ENCODE assay signal across 8 mouse cellular contexts in genomic region chr5:27841701-27842295, GRCm38 (mm10). TPM values are rescaled to one million over a fixed set of nuclear protein-coding genes. Genes with fewer than 3 reads are reported as not detected.
DNase-seq lines count a peak whose midpoint lies in the region; ATAC-seq lines count a peak whose summit lies in the region.

Htr5a (plus strand) TSS chr5:27842149.

- H3K27me3 ChIP-seq in hindbrain, embryonic 10.5 days (ENCODE audit: insufficient read depth, poor library complexity, severe bottlenecking) = peaks cover 28% of the 10 kb centered on the region
- peaks cover 7% of the 10 kb centered on the region for H3K27me3 ChIP-seq in neural tube, embryonic 11.5 days (ENCODE audit: control insufficient read depth, insufficient read depth, low read length)

- H3K4me3 ChIP-seq in hindbrain, embryonic 10.5 days = peak within 1 kb of the TSS; percentile 44
- peak within 1 kb of the TSS; percentile 26 for H3K4me3 ChIP-seq in neural tube, embryonic 11.5 days (ENCODE audit: low read depth, low read length)

- peak; percentile 10 for DNase-seq in lung, postnatal 10 days
- no peak for DNase-seq in lung, adult 18-20 months
- DNase-seq in embryo, embryonic 11.5 days (ENCODE audit: low read depth, low spot score) = peak; percentile 36
- DNase-seq in hindbrain, embryonic 10.5 days (ENCODE audit: low spot score) = peak; percentile 50
- DNase-seq in left cerebral cortex, adult 11 months (ENCODE audit: low spot score) = peak; percentile 45
- DNase-seq in neural tube, embryonic 11.5 days (ENCODE audit: low spot score) = peak; percentile 69
- DNase-seq in urinary bladder, postnatal 36 days (ENCODE audit: low spot score in 2 of 2) = no peak

- H3K36me3 ChIP-seq in hindbrain, embryonic 10.5 days = no peaks in the 10 kb centered on the region
- no peaks in the 10 kb centered on the region for H3K36me3 ChIP-seq in neural tube, embryonic 11.5 days (ENCODE audit: control insufficient read depth, insufficient read depth, low read length)

- H3K4me2 ChIP-seq in neural tube, embryonic 11.5 days (ENCODE audit: low read depth) = peak within 1 kb of the TSS; percentile 43

- WGBS in hindbrain, embryonic 10.5 days = 6% methylated on average over 25 of the region's 25 CpGs
- 5% methylated on average over 25 of the region's 25 CpGs for WGBS in neural tube, embryonic 11.5 days

- peak within 1 kb of the TSS; percentile 42 for H3K9ac ChIP-seq in neural tube, embryonic 11.5 days (ENCODE audit: low read length)

- no peak within 1 kb of the TSS; the same call in 1 of the 2 replicates for H3K27ac ChIP-seq in hindbrain, embryonic 10.5 days
- no peak within 1 kb of the TSS for H3K27ac ChIP-seq in neural tube, embryonic 11.5 days (ENCODE audit: low read depth, low read length)

- H3K4me1 ChIP-seq in hindbrain, embryonic 10.5 days (replicated peaks) = peaks cover 8% of the 10 kb centered on the region
- H3K4me1 ChIP-seq in neural tube, embryonic 11.5 days (ENCODE audit: control insufficient read depth, insufficient read depth, low read length) = no peaks in the 10 kb centered on the region

- H3K9me3 ChIP-seq in hindbrain, embryonic 10.5 days = no peaks in the 10 kb centered on the region
- H3K9me3 ChIP-seq in neural tube, embryonic 11.5 days (ENCODE audit: control insufficient read depth, low read length) = no peaks in the 10 kb centered on the region

- ATAC-seq in neural tube, embryonic 11.5 days (ENCODE audit: insufficient read depth, low FRiP score, low TSS enrichment) = peak; percentile 58
- ATAC-seq in monocyte, adult 5-6 weeks (replicated peaks; ENCODE audit: insufficient number of reproducible peaks, low FRiP score, low TSS enrichment, poor library complexity, severe bottlenecking) = no peak

RNA-seq across cellular contexts. Expression of gene Htr5a, which starts in this region (rescaled TPM):
- 0.07 TPM in 1 of 2 replicates, not detected in the other for polyA plus RNA-seq in hindbrain, embryonic 10.5 days (2016; fragmentation: Nextera tagmentation; extraction: Ambion mirVana)
- polyA plus RNA-seq in neural tube, embryonic 11.5 days (2014; fragmentation: Nextera tagmentation; extraction: Ambion mirVana) = 0.04 and 0.05 TPM in 2 replicates
- total RNA-seq in monocyte, adult 5-6 weeks (2017) = not detected in 3 replicates

Comparison
In these comparisons a context has a peak if more than half of its experiments do, and no peak if none do; other contexts are left out.
1. DNase-seq: peak in lung, postnatal 10 days (single experiment), embryo, embryonic 11.5 days (single experiment) and left cerebral cortex, adult 11 months (single experiment); none in lung, adult 18-20 months (0 of 2) and urinary bladder, postnatal 36 days (0 of 2).
2. Peak in DNase-seq and H3K4me3 ChIP-seq in hindbrain, embryonic 10.5 days; RNA of the gene not detected or under 1 TPM.
3. Peak in DNase-seq, ATAC-seq, H3K4me3 ChIP-seq, H3K9ac ChIP-seq and H3K4me2 ChIP-seq in neural tube, embryonic 11.5 days; RNA of the gene not detected or under 1 TPM.